In the genomic region with DNA sequence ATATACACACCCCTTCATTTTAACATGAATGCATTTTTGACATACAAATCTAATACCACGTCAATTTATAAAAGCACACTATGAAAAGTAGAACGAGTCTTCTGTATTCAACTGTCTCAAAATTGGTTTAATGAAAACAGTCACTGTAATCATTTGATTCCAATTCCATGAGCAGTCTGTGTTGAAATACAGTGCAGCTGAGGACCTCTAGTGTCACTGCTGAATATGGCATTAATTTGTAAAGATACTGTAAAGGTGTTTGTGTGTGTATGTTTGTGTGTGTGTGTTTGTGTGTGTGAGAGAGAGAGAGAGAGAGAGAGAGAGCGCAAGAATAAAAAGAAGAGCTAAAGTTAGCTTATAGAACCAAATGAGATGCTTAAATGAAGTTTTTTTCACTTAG, we compare ENCODE assay signal across 8 mouse cellular contexts. TPM values are rescaled to one million over a fixed set of nuclear protein-coding genes. Genes with fewer than 3 reads are reported as not detected.
DNase-seq lines count a peak whose midpoint lies in the region; ATAC-seq and TF ChIP-seq lines count a peak whose summit lies in the region.

No protein-coding gene starts in this region.

- TF ChIP-seq CTCF in liver, postnatal 0 days (IDR thresholded peaks at IDR 0.05; ENCODE audit: low read depth): peak; percentile 69

- no peak overlapping the region for H3K4me3 ChIP-seq in forebrain, embryonic 14.5 days (ENCODE audit: low read depth, low read length)
- H3K4me3 ChIP-seq in forebrain, embryonic 11.5 days (ENCODE audit: low read depth, low read length): no peak overlapping the region
- no peak overlapping the region for H3K4me3 ChIP-seq in liver, postnatal 0 days (ENCODE audit: low read depth, low read length)
- no peak overlapping the region for H3K4me3 ChIP-seq in midbrain, embryonic 15.5 days

- no peak overlapping the region for H3K27ac ChIP-seq in forebrain, embryonic 14.5 days (ENCODE audit: low read depth, low read length)
- no peak overlapping the region for H3K27ac ChIP-seq in forebrain, embryonic 11.5 days (ENCODE audit: low read depth, low read length)
- H3K27ac ChIP-seq in liver, postnatal 0 days (ENCODE audit: low read depth): no peak overlapping the region
- no peak overlapping the region for H3K27ac ChIP-seq in midbrain, embryonic 15.5 days

- H3K9ac ChIP-seq in forebrain, embryonic 14.5 days (ENCODE audit: low read length): no peak overlapping the region
- H3K9ac ChIP-seq in forebrain, embryonic 11.5 days (ENCODE audit: low read length): no peak overlapping the region
- H3K9ac ChIP-seq in liver, postnatal 0 days (replicated peaks): no peak overlapping the region
- no peak overlapping the region for H3K9ac ChIP-seq in midbrain, embryonic 15.5 days

- H3K4me1 ChIP-seq in forebrain, embryonic 14.5 days (ENCODE audit: control insufficient read depth, insufficient read depth, low read length): no peaks in the 10 kb centered on the region
- H3K4me1 ChIP-seq in forebrain, embryonic 11.5 days (replicated peaks; ENCODE audit: control insufficient read depth, insufficient read depth, low read length): no peaks in the 10 kb centered on the region
- H3K4me1 ChIP-seq in liver, postnatal 0 days (ENCODE audit: insufficient read depth): no peaks in the 10 kb centered on the region
- no peaks in the 10 kb centered on the region for H3K4me1 ChIP-seq in midbrain, embryonic 15.5 days

- peak; percentile 62 for DNase-seq in forebrain, embryonic 14.5 days (ENCODE audit: low spot score)
- no peak for DNase-seq in forebrain, embryonic 11.5 days (ENCODE audit: low spot score)
- DNase-seq in liver, postnatal 0 days: no peak
- no peak for DNase-seq in liver
- peak; percentile 45 for DNase-seq in brain, adult 2 months (ENCODE audit: low read depth, low spot score)
- no peak for DNase-seq in urinary bladder, postnatal 25 days (ENCODE audit: low spot score)
- DNase-seq in left cerebral cortex, postnatal 36 days (ENCODE audit: low spot score in 2 of 2): no peak

- no peak for TF ChIP-seq EP300 in liver, postnatal 0 days (IDR thresholded peaks at IDR 0.05; ENCODE audit: low read depth)

- peak; percentile 67; the same call in 1 of the 2 replicates for ATAC-seq in forebrain, embryonic 14.5 days
- no peak for ATAC-seq in forebrain, embryonic 11.5 days (replicated peaks; ENCODE audit: low FRiP score)
- ATAC-seq in liver, postnatal 0 days: no peak
- ATAC-seq in midbrain, embryonic 15.5 days (replicated peaks): peak; percentile 72; the same call in 1 of the 2 replicates

- H3K27me3 ChIP-seq in forebrain, embryonic 14.5 days (replicated peaks; ENCODE audit: control insufficient read depth, insufficient read depth, low read length): no peaks in the 10 kb centered on the region
- no peaks in the 10 kb centered on the region for H3K27me3 ChIP-seq in forebrain, embryonic 11.5 days (ENCODE audit: control insufficient read depth, insufficient read depth, low read length)
- H3K27me3 ChIP-seq in liver, postnatal 0 days (ENCODE audit: insufficient read depth, low read length): no peaks in the 10 kb centered on the region
- H3K27me3 ChIP-seq in midbrain, embryonic 15.5 days (replicated peaks): no peaks in the 10 kb centered on the region

- 79% methylated on average over 3 of the region's 3 CpGs for WGBS in forebrain, embryonic 14.5 days
- 87% methylated on average over 3 of the region's 3 CpGs for WGBS in forebrain, embryonic 11.5 days
- WGBS in liver, postnatal 0 days (ENCODE audit: insufficient replicate concordance): 70% methylated on average over 3 of the region's 3 CpGs
- 85% methylated on average over 3 of the region's 3 CpGs for WGBS in midbrain, embryonic 15.5 days

- H3K9me3 ChIP-seq in forebrain, embryonic 14.5 days (replicated peaks; ENCODE audit: control insufficient read depth, low read length): no peaks in the 10 kb centered on the region
- H3K9me3 ChIP-seq in forebrain, embryonic 11.5 days (ENCODE audit: control insufficient read depth, low read length): no peaks in the 10 kb centered on the region
- no peaks in the 10 kb centered on the region for H3K9me3 ChIP-seq in liver, postnatal 0 days (ENCODE audit: low read length)
- H3K9me3 ChIP-seq in midbrain, embryonic 15.5 days: no peaks in the 10 kb centered on the region

- intact Hi-C loops in left cerebral cortex, postnatal 36 days (cut with DNase I): loop anchor here (5.0 kb wide), 1 partner anchor 724 kb away; no protein-coding TSS in a partner anchor

- H3K4me2 ChIP-seq in forebrain, embryonic 14.5 days (ENCODE audit: low read length): no peak overlapping the region
- H3K4me2 ChIP-seq in forebrain, embryonic 11.5 days (ENCODE audit: low read depth, low read length, severe bottlenecking): no peak overlapping the region
- no peak overlapping the region for H3K4me2 ChIP-seq in liver, postnatal 0 days (ENCODE audit: low read depth, low read length)
- no peak overlapping the region for H3K4me2 ChIP-seq in midbrain, embryonic 15.5 days

- 0 out of 2 replicates have a peak, but pooled peaks cover 3% of the 10 kb centered on the region for H3K36me3 ChIP-seq in forebrain, embryonic 14.5 days (ENCODE audit: control insufficient read depth, insufficient read depth, low read length)
- no peaks in the 10 kb centered on the region for H3K36me3 ChIP-seq in forebrain, embryonic 11.5 days (ENCODE audit: control insufficient read depth, insufficient read depth, low read length)
- H3K36me3 ChIP-seq in liver, postnatal 0 days (replicated peaks; ENCODE audit: insufficient read depth, low read length): no peaks in the 10 kb centered on the region
- no peaks in the 10 kb centered on the region for H3K36me3 ChIP-seq in midbrain, embryonic 15.5 days (replicated peaks)

RNA-seq across cellular contexts. Expression of gene Aimp1, which starts 17.2 kb away (rescaled TPM):
- 76.2 and 78.2 TPM in 2 replicates for polyA plus RNA-seq in forebrain, embryonic 14.5 days (2014; fragmentation: Nextera tagmentation; extraction: Ambion mirVana)
- polyA plus RNA-seq in forebrain, embryonic 11.5 days (2014; fragmentation: Nextera tagmentation; extraction: Ambion mirVana): 75.2 and 87.1 TPM in 2 replicates
- polyA plus RNA-seq in liver, postnatal 0 days (2015; fragmentation: Nextera tagmentation; extraction: Ambion mirVana): 28.2 and 29.8 TPM in 2 replicates
- polyA plus RNA-seq in midbrain, embryonic 15.5 days (2015; fragmentation: Nextera tagmentation; extraction: Ambion mirVana): 53.0 and 56.3 TPM in 2 replicates
- 10 to 100 TPM; 51.9 to 55.3 TPM for total RNA-seq in left cerebral cortex, postnatal 36 days (2021)

RNA-seq across cellular contexts. Expression of gene Tbck, which starts 17.4 kb away (rescaled TPM):
- 21.9 and 25.3 TPM in 2 replicates for polyA plus RNA-seq in forebrain, embryonic 14.5 days (2014; fragmentation: Nextera tagmentation; extraction: Ambion mirVana)
- 22.7 and 25.5 TPM in 2 replicates for polyA plus RNA-seq in forebrain, embryonic 11.5 days (2014; fragmentation: Nextera tagmentation; extraction: Ambion mirVana)
- 4.4 and 5.0 TPM in 2 replicates for polyA plus RNA-seq in liver, postnatal 0 days (2015; fragmentation: Nextera tagmentation; extraction: Ambion mirVana)
- 36.3 and 38.0 TPM in 2 replicates for polyA plus RNA-seq in midbrain, embryonic 15.5 days (2015; fragmentation: Nextera tagmentation; extraction: Ambion mirVana)
- 10 to 100 TPM; 28.8 to 31.2 TPM for total RNA-seq in left cerebral cortex, postnatal 36 days (2021)

Comparison
In these comparisons a context has a peak if more than half of its experiments do, and no peak if none do; other contexts are left out.
1. ATAC-seq: peak in forebrain, embryonic 14.5 days (single experiment) and midbrain, embryonic 15.5 days (single experiment); none in forebrain, embryonic 11.5 days (single experiment) and liver, postnatal 0 days (single experiment).
2. DNase-seq: peak in forebrain, embryonic 14.5 days (single experiment) and brain, adult 2 months (single experiment); none in forebrain, embryonic 11.5 days (single experiment), liver, postnatal 0 days (single experiment), liver (single experiment), urinary bladder, postnatal 25 days (single experiment) and left cerebral cortex, postnatal 36 days (0 of 2).